Mouse (Mus musculus): ENCODE measurements around the gene Spata32.
"Not testable (repeated sequence)": the region's sequence is repeated elsewhere in the genome, so short reads cannot be mapped to it uniquely, and the experiment has no call there.

The Spata32 gene

GRCm38 (mm10) chr11:103246081-103246730 is 28.0 kb upstream of the Spata32 start:
- no peak for DNase-seq

GRCm38 (mm10) chr11:103244856-103245255 is 26.6 kb upstream of the Spata32 start:
- DNase-seq, result no peak

GRCm38 (mm10) chr11:103240740-103241139 is 22.5 kb upstream of the Spata32 start:
- peak; percentile 50 for DNase-seq

- no peak for DNase-seq
Observed at GRCm38 (mm10) chr11:103237757-103238156, 19.5 kb upstream of the Spata32 start.

- DNase-seq, result no peak
Observed at GRCm38 (mm10) chr11:103236903-103237302, 18.7 kb upstream of the Spata32 start.

GRCm38 (mm10) chr11:103236431-103236830 is 18.2 kb upstream of the Spata32 start:
- DNase-seq, result no peak

- DNase-seq, result no peak
Observed at GRCm38 (mm10) chr11:103235702-103236101, 17.5 kb upstream of the Spata32 start.

- no peak for DNase-seq
Observed at GRCm38 (mm10) chr11:103234447-103234846, 16.2 kb upstream of the Spata32 start.

GRCm38 (mm10) chr11:103232966-103233365 is 14.7 kb upstream of the Spata32 start:
- peak; percentile 94 for DNase-seq

GRCm38 (mm10) chr11:103231367-103231766 is 13.1 kb upstream of the Spata32 start:
- no peak for DNase-seq

- DNase-seq, result no peak
Observed at GRCm38 (mm10) chr11:103230626-103231025, 12.4 kb upstream of the Spata32 start.

GRCm38 (mm10) chr11:103229608-103230007 is 11.4 kb upstream of the Spata32 start:
- no peak for DNase-seq

GRCm38 (mm10) chr11:103223951-103224456 is 5.8 kb upstream of the Spata32 start:
- DNase-seq, result no peak

GRCm38 (mm10) chr11:103223444-103223843 is 5.2 kb upstream of the Spata32 start:
- no peak for DNase-seq

GRCm38 (mm10) chr11:103222718-103223117 is 4.5 kb upstream of the Spata32 start:
- DNase-seq, result not testable (repeated sequence)

- no peak for DNase-seq
Observed at GRCm38 (mm10) chr11:103221437-103221836, 3.2 kb upstream of the Spata32 start.

- no peak for DNase-seq
Observed at GRCm38 (mm10) chr11:103219995-103220394, 1.8 kb upstream of the Spata32 start.

- no peak for DNase-seq
Observed at GRCm38 (mm10) chr11:103219259-103219658, 1.0 kb upstream of the Spata32 start.

- DNase-seq, result no peak
Observed at GRCm38 (mm10) chr11:103218517-103218901, 277 bp upstream of the Spata32 start.

- no peak for DNase-seq
Observed at GRCm38 (mm10) chr11:103215355-103215754, 2.9 kb downstream of the Spata32 start.

- DNase-seq, result no peak
Observed at GRCm38 (mm10) chr11:103213712-103214111, 4.5 kb downstream of the Spata32 start.

GRCm38 (mm10) chr11:103210291-103210690 is 7.9 kb downstream of the Spata32 start:
- no peak for DNase-seq

GRCm38 (mm10) chr11:103208458-103208857 is 9.8 kb downstream of the Spata32 start, which contains the start of gene 1700023F06Rik:
1700023F06Rik (minus strand) TSS chr11:103208558.
- no peak for DNase-seq

GRCm38 (mm10) chr11:103206203-103206602 is 12.0 kb downstream of the Spata32 start:
- no peak for DNase-seq

- DNase-seq, result no peak
Observed at GRCm38 (mm10) chr11:103202376-103202775, 15.9 kb downstream of the Spata32 start.

Measured in thymus, postnatal 4 days (tissue).